8 mouse cellular contexts compared by ENCODE assay signal in genomic region chr9:21411669-21412550, GRCm38 (mm10). TPM values are rescaled to one million over a fixed set of nuclear protein-coding genes. Genes with fewer than 3 reads are reported as not detected.
DNase-seq lines count a peak whose midpoint lies in the region; ATAC-seq and TF ChIP-seq lines count a peak whose summit lies in the region.

Gene Qtrt1, plus strand, starts transcription at chr9:21411837.

- peak within 1 kb of the TSS; percentile 49 for H3K4me3 ChIP-seq in cortical plate, adult 2 months (ENCODE audit: insufficient read depth, low read length)

- H3K27ac ChIP-seq in cortical plate, adult 2 months (ENCODE audit: insufficient read depth, low read length) = no peak within 1 kb of the TSS

- DNase-seq in gastrocnemius, postnatal 10 days = peak; percentile 66
- peak; percentile 94 for DNase-seq in induced T-regulatory cell, adult 2 months (ENCODE audit: low read depth)
- DNase-seq in left cerebral cortex, adult 9 months (ENCODE audit: low spot score in 2 of 2) = peak; percentile 85 to 92
- DNase-seq in right cerebral cortex, postnatal 14 days = peak; percentile 83
- DNase-seq in urinary bladder, postnatal 36 days (ENCODE audit: low spot score in 2 of 2) = peak; percentile 66 to 81

- TF ChIP-seq CTCF in cortical plate, adult 2 months (IDR thresholded peaks at IDR 0.05; ENCODE audit: extremely low read depth, insufficient read depth, low read length) = no peak

- peak; percentile 93 for ATAC-seq in activated CD4-positive, CD25-positive, alpha-beta regulatory T cell, adult 4 months
- ATAC-seq in megakaryocyte progenitor cell, adult 5-6 weeks (replicated peaks; ENCODE audit: poor library complexity) = peak; percentile 89

- no peaks in the 10 kb centered on the region for H3K4me1 ChIP-seq in cortical plate, adult 2 months (ENCODE audit: control insufficient read depth, insufficient read depth, low read length)

- peak; percentile 83 for TF ChIP-seq POLR2A in cortical plate, adult 2 months (IDR thresholded peaks at IDR 0.05; ENCODE audit: extremely low read depth, insufficient read depth, low read length)

RNA-seq across cellular contexts. Expression of gene Qtrt1, which starts in this region (rescaled TPM):
- 10 to 100 TPM; 34.0 to 38.8 TPM for polyA plus RNA-seq in activated CD4-positive, CD25-positive, alpha-beta regulatory T cell, adult 4 months (2017; shearing (Covaris generic))
- polyA plus RNA-seq in cortical plate, adult 2 months (2012; rRNA removed) = 42.5 and 43.8 TPM in 2 replicates
- total RNA-seq in gastrocnemius, postnatal 10 days (2021) = 10 to 100 TPM in 1 of 2 experiments, 1 to 10 TPM in 1; 8.5 to 11.4 TPM
- total RNA-seq in megakaryocyte progenitor cell, adult 5-6 weeks (2015) = 34.0 and 37.9 TPM in 2 replicates
- total RNA-seq in megakaryocyte progenitor cell, adult 5-6 weeks (2017) = 16.0 and 27.9 TPM in 2 replicates
